Mouse (Mus musculus) intestine, postnatal 0 days (tissue): ENCODE results near the gene Tmem255a. TPM values are rescaled to one million over a fixed set of nuclear protein-coding genes. Genes with fewer than 3 reads are reported as not detected.
"Not testable (repeated sequence)": the region's sequence is repeated elsewhere in the genome, so short reads cannot be mapped to it uniquely, and the experiment has no call there.

ENCODE experiments used
- ATAC-seq: fragments of 200-750 bp; cut with Nextera tagmentation; 2 replicates; pipeline ENCODE4 v1.8.0; 2017; ENCODE audit warnings: mild to moderate bottlenecking, moderate TSS enrichment, moderate library complexity
- H3K27ac ChIP-seq: fragments of 300-500 bp; sonication (generic); 2 replicates; pipeline ENCODE4 v1.5.1; 2014; ENCODE audit warnings: mild to moderate bottlenecking, low read depth, low read length, moderate library complexity
- H3K27me3 ChIP-seq: fragments of 300-500 bp; sonication (generic); replicated peaks from 2 replicates; pipeline ENCODE4 v1.6.1; 2014; ENCODE audit warnings: low read length, mixed read lengths; ENCODE audit not compliant: control insufficient read depth, insufficient read depth
- H3K36me3 ChIP-seq: fragments of 300-500 bp; sonication (generic); 2 replicates; pipeline ENCODE4 v1.6.1; 2014; ENCODE audit warnings: mild to moderate bottlenecking, moderate library complexity; ENCODE audit not compliant: control insufficient read depth, insufficient read depth
- H3K4me1 ChIP-seq: fragments of 300-500 bp; sonication (generic); replicated peaks from 2 replicates; pipeline ENCODE4 v1.6.1; 2014; ENCODE audit warnings: antibody characterized with exemption, low read length, mixed read lengths; ENCODE audit not compliant: control insufficient read depth, insufficient read depth
- H3K4me2 ChIP-seq: fragments of 300-500 bp; sonication (generic); replicated peaks from 2 replicates; pipeline ENCODE4 v1.6.1; 2014; ENCODE audit warnings: low read depth, mild to moderate bottlenecking, moderate library complexity
- H3K4me3 ChIP-seq: fragments of 300-500 bp; sonication (generic); 2 replicates; pipeline ENCODE4 v1.5.1; 2014; ENCODE audit warnings: low read depth, low read length
- H3K9ac ChIP-seq: fragments of 300-500 bp; sonication (generic); 2 replicates; pipeline ENCODE4 v1.6.1; 2014; ENCODE audit warnings: mild to moderate bottlenecking, low read depth, low read length
- H3K9me3 ChIP-seq: fragments of 300-500 bp; sonication (generic); 2 replicates; pipeline ENCODE4 v1.6.1; 2016; ENCODE audit warnings: mixed run types; ENCODE audit not compliant: control insufficient read depth
- CTCF ChIP-seq: sonication (generic); IDR thresholded peaks from 2 replicates; pipeline ENCODE4 v1.5.1; 2016; ENCODE audit warnings: low read depth, mild to moderate bottlenecking, control low read depth, antibody characterized with exemption, moderate library complexity
- WGBS: fragments of 180-500 bp; shearing (Covaris S2); extraction: QIAGEN DNeasy Blood & Tissue Kit; methylation state at CpG from one replicate; pipeline ENCODE4 v1.1.7; 2014; 5-methylcytosine and 5-hydroxymethylcytosine counted together
- microRNA-seq: library from miRNA; unstranded; fragments of <30 nt; microRNA quantifications from one replicate; pipeline ENCODE4, GENCODE M21; 2016
- polyA plus RNA-seq: library from polyadenylated mRNA; unstranded; fragments of >200 nt; fragmentation: Nextera tagmentation; extraction: Ambion mirVana; gene quantifications from 2 replicates; pipeline ENCODE4 v1.2.1, GENCODE M21; 2015

The Tmem255a gene
- polyA plus RNA-seq, 1 experiment from 2014 or later: 7.6 TPM

DNA sequence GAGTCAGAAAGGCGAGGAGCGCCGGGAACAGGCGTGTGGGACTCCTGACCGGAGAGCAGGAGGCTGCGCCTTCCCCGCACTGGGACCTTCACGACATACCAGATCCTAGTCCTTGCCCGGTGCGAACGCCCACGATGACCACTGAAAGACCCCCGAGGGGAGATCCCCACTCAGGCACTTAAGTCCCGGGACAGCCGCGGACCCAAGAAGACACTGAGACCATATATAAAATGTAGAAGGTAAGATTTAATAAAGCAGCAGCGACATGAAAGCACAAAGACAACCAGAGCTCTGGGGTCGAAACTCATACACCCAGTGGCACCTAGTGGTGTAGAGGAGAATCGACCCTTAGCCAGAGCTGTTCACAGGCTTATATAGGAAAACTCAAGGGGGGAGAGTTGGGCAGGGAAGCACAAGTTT lies 72.3 kb downstream of the Tmem255a start:
- not testable (repeated sequence) for H3K27ac ChIP-seq, H3K9me3 ChIP-seq, H3K27me3 ChIP-seq, H3K9ac ChIP-seq, H3K36me3 ChIP-seq, H3K4me1 ChIP-seq, ATAC-seq
- peak; percentile 67 for TF ChIP-seq CTCF
- peak overlapping the region; percentile 51 for H3K4me2 ChIP-seq
- WGBS: 37% methylated on average over 19 of the region's 19 CpGs
- peak overlapping the region; percentile 25; the same call in 1 of the 2 replicates for H3K4me3 ChIP-seq

DNA sequence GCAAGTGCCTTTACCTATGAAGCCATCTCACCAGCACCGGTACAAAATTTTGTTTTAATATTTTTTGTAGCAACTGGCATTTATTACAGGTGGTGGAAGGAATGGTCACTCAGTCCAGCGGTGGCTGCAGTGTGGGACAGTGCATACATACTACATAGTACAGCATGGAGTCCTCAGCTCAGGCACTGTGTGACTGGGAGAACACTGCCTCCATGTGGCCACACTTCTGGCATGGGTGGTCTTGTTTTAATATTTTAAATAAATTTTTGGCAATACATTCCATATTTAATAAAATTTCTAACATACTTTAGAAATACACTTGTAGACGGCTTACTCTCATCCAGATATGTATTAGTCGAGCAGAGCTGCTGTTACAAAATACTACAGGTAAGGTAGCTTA lies 85.6 kb downstream of the Tmem255a start:
- WGBS: 82% methylated on average over 4 of the region's 4 CpGs

DNA sequence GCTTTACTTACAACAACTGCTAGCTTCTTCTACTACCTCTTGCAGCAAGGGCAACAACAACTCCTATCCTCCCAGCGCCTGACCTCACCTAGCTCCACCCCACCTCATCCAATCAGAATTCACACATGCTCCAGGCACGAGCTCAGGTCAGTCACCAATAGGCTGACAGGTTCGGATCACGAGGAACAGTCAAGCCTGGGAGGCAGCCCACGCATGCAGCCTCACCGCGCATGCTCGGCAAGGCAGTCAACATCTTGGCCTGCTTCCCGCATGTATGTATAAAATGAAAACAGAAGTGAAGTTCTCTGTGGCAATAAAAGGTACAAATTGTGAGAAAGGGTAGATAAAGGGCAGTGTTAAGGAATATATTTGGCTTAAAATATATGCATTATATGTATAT lies 86.2 kb downstream of the Tmem255a start:
- no peak overlapping the region for H3K4me2 ChIP-seq
- no peak overlapping the region for H3K4me3 ChIP-seq
- H3K4me1 ChIP-seq: no peaks in the 10 kb centered on the region
- no peak overlapping the region for H3K27ac ChIP-seq
- 80% methylated on average over 9 of the region's 9 CpGs for WGBS
- no peaks in the 10 kb centered on the region for H3K9me3 ChIP-seq
- ATAC-seq: no peak
- no peaks in the 10 kb centered on the region for H3K36me3 ChIP-seq
- H3K27me3 ChIP-seq: no peaks in the 10 kb centered on the region
- no peak overlapping the region for H3K9ac ChIP-seq
- TF ChIP-seq CTCF: no peak

More for the DNA sequence above, 85.6 kb downstream of the Tmem255a start:
- Histone ChIP-seq H3K9ac (no peak overlapping the region), H3K9me3 (no peaks in the 10 kb centered on the region), H3K4me3 (no peak overlapping the region), H3K27me3 (no peaks in the 10 kb centered on the region), H3K27ac (no peak overlapping the region), H3K36me3 (no peaks in the 10 kb centered on the region), H3K4me2 (no peak overlapping the region), H3K4me1 (no peaks in the 10 kb centered on the region)
- no peak for TF ChIP-seq CTCF
- no peak for ATAC-seq

DNA sequence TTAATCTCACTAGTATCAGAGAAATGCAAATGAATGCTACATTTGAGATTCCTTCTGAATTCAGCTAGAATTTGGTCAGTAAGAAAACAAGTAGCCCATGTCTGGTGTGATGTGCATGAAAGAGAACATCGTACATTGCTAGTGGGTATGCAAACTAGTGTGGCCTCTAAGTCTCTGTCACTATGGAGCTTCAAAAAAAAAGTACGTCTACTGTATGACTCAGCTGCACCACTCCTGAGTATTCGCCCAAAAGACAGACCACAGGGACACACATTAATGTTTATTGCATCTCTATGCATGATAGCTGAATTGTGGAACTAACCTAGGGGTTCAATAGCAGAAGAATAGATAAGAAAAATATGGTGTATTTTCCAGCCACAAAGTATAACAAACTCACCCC lies 86.9 kb downstream of the Tmem255a start:
- no peak overlapping the region for H3K4me3 ChIP-seq
- TF ChIP-seq CTCF: no peak
- H3K9me3 ChIP-seq: no peaks in the 10 kb centered on the region

DNA sequence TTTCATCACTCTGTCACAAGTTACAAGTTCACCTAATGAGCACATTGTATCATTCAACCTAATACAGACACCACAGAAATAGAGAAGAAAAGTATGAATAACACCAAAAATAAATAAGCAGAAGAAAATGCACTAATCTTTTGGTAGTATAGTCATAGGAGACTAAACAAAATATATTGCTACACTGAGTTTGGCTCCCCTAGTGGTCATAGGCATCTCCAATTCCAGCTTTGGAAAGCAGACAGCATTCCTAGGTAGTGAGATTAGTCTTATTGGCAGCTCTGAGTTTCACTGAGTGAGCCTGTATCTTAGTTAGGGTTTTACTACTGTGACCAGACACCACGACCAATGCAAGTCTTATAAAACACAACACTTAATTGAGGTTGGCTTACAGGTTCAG lies 93.1 kb downstream of the Tmem255a start:
- no peaks in the 10 kb centered on the region for H3K4me1 ChIP-seq
- no peak overlapping the region for H3K4me3 ChIP-seq
- ATAC-seq: no peak
- H3K4me2 ChIP-seq: no peak overlapping the region
- no peak overlapping the region for H3K27ac ChIP-seq
- WGBS: 59% methylated on average over 1 of the region's 1 CpGs
- peak; percentile 42 for TF ChIP-seq CTCF
- H3K27me3 ChIP-seq: no peaks in the 10 kb centered on the region
- H3K9me3 ChIP-seq: no peaks in the 10 kb centered on the region
- no peaks in the 10 kb centered on the region for H3K36me3 ChIP-seq
- no peak overlapping the region for H3K9ac ChIP-seq

More for the DNA sequence above, 86.9 kb downstream of the Tmem255a start:
- Histone ChIP-seq H3K36me3 (no peaks in the 10 kb centered on the region), H3K9ac (no peak overlapping the region), H3K4me1 (no peaks in the 10 kb centered on the region), H3K27ac (no peak overlapping the region), H3K27me3 (no peaks in the 10 kb centered on the region), H3K4me2 (no peak overlapping the region)
- no peak for ATAC-seq
- 80% methylated on average over 3 of the region's 3 CpGs for WGBS

Small RNAs within 50 kb of the gene (microRNA-seq; reads per million reads assigned to microRNA genes)
- gene Mir3110: 1.1 reads per million

Other genes with a start within 250 kb of the Tmem255a start
- gene Btg1-ps1, start 233.6 kb downstream of the Tmem255a start, polyA plus RNA-seq: not detected in 2 replicates
- gene Btg1-ps2, start 209.3 kb downstream of the Tmem255a start, polyA plus RNA-seq: not detected in 2 replicates
- not detected in 2 replicates for gene Rhox10, start 186.0 kb downstream of the Tmem255a start, polyA plus RNA-seq
- not detected in 2 replicates for gene Rhox11, start 167.3 kb downstream of the Tmem255a start, polyA plus RNA-seq
- not detected in 2 replicates for gene Rhox12, start 141.5 kb downstream of the Tmem255a start, polyA plus RNA-seq
- not detected in 2 replicates for gene Rhox13, start 131.2 kb downstream of the Tmem255a start, polyA plus RNA-seq
- gene Zbtb33, start 62.6 kb downstream of the Tmem255a start, polyA plus RNA-seq: 2.7 and 2.8 TPM in 2 replicates
- not detected in 2 replicates for gene Atp1b4, start 63.7 kb upstream of the Tmem255a start, polyA plus RNA-seq
- 329 and 355 TPM in 2 replicates for gene Lamp2, start 204.0 kb upstream of the Tmem255a start, polyA plus RNA-seq